Mouse (Mus musculus): Measurements from ENCODE around the gene Vip. TPM values are rescaled to one million over a fixed set of nuclear protein-coding genes. Genes with fewer than 3 reads are reported as not detected.

Vip gene
- polyA plus RNA-seq, 1 experiment from 2014 or later, result not detected

DNA sequence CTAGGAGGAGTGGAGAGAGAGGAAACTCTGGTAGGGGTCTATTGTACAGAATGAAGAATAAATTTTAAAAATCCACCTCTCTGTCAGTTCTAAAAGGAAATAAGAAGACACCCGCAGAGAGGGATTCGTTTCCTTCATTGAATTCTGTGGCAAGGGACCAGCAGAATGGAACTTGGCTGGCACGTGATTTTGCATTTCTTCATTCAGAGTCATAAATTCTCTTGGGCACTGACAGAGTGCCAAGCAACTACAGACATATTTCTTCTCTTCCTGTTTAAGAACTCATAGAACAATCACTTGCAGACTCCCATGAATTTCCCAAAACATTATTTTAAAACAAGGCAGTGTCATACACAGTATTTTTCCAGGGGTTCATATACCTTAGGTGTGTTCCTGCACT lies 30.1 kb upstream of the Vip start:
- H3K9ac ChIP-seq (ENCODE audit: low read length), result no peak overlapping the region
- no peak for ATAC-seq

DNA sequence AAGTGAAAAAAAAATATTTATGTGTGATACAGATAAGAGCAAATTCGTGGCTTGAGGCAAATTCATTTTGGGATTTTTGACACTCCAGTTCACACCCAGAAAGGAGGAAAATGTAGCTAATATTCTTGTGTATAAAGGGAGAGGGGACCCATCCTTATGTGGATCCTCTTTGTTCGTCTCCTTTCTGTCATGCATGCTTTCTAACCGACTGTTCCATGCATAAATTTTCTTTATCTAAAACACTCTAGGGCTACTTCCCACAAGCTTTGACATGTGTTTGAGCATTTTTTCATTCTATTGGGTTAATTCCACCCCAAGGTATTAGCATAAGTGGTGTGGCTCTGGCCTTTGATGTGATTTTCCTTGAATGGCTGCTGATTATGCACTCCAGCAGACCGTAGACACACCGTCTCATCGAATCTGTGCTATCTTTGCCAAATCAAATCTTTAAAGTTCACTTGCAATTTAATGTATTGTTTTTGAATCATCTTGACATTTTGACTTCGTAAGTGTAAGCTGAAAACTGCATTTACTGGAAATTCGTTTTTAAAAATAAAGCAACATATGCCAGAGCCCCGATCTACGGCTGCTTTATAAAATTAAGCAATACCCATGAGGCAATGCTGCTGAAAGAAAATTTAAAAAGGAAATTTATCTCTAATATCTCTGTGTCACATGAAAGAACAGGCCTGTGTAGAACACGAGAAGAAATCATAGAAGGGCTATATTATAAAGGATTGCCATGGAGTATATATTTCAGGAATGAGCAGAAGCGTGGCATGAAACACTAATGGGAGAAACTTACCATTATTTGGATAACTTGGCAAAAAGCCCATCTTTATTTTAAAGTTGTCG lies 23.6 kb upstream of the Vip start:
- WGBS, result 63% methylated on average over 13 of the region's 13 CpGs
- ATAC-seq (peak; percentile 71), DNase-seq (ENCODE audit: low spot score) (peak; percentile 27)
- no peak overlapping the region for H3K4me3 ChIP-seq (ENCODE audit: low read depth, low read length)
- no peak overlapping the region for H3K9ac ChIP-seq (ENCODE audit: low read length)
- no peak overlapping the region for H3K4me2 ChIP-seq (ENCODE audit: low read length)
- no peaks in the 10 kb centered on the region for H3K4me1 ChIP-seq (ENCODE audit: control insufficient read depth, insufficient read depth, low read length)
- H3K36me3 ChIP-seq (ENCODE audit: control insufficient read depth, insufficient read depth, low read length), result no peaks in the 10 kb centered on the region
- no peaks in the 10 kb centered on the region for H3K27me3 ChIP-seq (replicated peaks; ENCODE audit: control insufficient read depth, insufficient read depth, low read length)
- H3K9me3 ChIP-seq (replicated peaks; ENCODE audit: control insufficient read depth, low read length), result no peaks in the 10 kb centered on the region
- no peak overlapping the region for H3K27ac ChIP-seq (ENCODE audit: low read depth, low read length)

More for the DNA sequence above, 30.1 kb upstream of the Vip start:
- WGBS, result 87% methylated on average over 3 of the region's 3 CpGs
- no peaks in the 10 kb centered on the region for H3K9me3 ChIP-seq (replicated peaks; ENCODE audit: control insufficient read depth, low read length)
- no peaks in the 10 kb centered on the region for H3K36me3 ChIP-seq (ENCODE audit: control insufficient read depth, insufficient read depth, low read length)
- no peak overlapping the region for H3K4me2 ChIP-seq (ENCODE audit: low read length)
- no peaks in the 10 kb centered on the region for H3K4me1 ChIP-seq (ENCODE audit: control insufficient read depth, insufficient read depth, low read length)
- no peak overlapping the region for H3K4me3 ChIP-seq (ENCODE audit: low read depth, low read length)
- H3K27ac ChIP-seq (ENCODE audit: low read depth, low read length), result no peak overlapping the region
- DNase-seq (ENCODE audit: low spot score), result no peak
- no peaks in the 10 kb centered on the region for H3K27me3 ChIP-seq (replicated peaks; ENCODE audit: control insufficient read depth, insufficient read depth, low read length)

DNA sequence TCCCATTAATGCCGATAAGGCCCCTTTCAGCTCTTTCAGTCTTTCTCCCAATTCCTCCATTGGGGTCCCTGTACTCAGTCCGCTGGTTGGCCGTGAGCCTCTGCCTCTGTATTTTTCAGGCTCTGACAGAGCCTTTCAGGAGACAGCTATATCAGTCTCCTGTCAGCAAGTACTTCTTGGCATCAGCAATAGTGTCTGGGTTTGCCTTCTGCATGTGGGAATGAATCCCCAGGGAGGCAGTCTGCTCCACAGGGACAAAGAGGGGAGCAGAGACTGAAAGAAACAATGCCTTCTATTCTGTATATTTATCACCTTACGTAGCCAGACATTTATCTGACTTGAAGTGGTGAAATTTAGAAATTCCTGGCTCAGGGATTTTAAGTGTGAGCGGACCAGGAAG lies 12.8 kb upstream of the Vip start:
- WGBS, result 71% methylated on average over 5 of the region's 5 CpGs
- Histone ChIP-seq H3K9me3 (replicated peaks; ENCODE audit: control insufficient read depth, low read length) (no peaks in the 10 kb centered on the region), H3K36me3 (ENCODE audit: control insufficient read depth, insufficient read depth, low read length) (no peaks in the 10 kb centered on the region), H3K4me3 (ENCODE audit: low read depth, low read length) (no peak overlapping the region), H3K27ac (ENCODE audit: low read depth, low read length) (no peak overlapping the region), H3K9ac (ENCODE audit: low read length) (no peak overlapping the region), H3K4me2 (ENCODE audit: low read length) (no peak overlapping the region), H3K27me3 (replicated peaks; ENCODE audit: control insufficient read depth, insufficient read depth, low read length) (no peaks in the 10 kb centered on the region), H3K4me1 (ENCODE audit: control insufficient read depth, insufficient read depth, low read length) (no peaks in the 10 kb centered on the region)
- DNase-seq (ENCODE audit: low spot score), result no peak
- ATAC-seq, result no peak

DNA sequence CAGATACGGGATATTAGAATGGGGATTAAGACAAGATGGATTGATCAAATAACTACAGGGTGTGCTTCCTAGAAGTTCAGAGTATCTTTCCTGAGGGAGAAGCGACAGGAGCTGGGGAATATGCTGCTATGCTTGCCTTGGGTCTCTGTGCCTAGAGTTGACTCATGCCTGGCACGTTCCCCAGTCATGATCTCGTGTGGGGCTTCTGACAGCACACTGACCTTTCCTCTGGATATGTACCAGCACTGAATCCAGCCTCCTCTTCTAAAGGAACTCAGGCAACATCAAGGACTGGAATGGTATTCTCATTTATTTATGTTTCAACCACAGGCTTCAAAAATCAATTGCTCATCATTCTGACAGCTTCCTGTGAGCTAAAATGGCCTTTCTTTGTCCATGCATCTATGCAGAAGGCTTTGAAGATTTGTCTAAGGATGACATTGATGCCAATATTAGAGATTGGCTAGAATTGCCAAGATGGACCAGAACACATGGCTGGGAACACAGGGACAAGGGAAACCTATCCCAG lies 5.3 kb upstream of the Vip start:
- H3K4me2 ChIP-seq (ENCODE audit: low read length), result no peak overlapping the region
- no peaks in the 10 kb centered on the region for H3K4me1 ChIP-seq (ENCODE audit: control insufficient read depth, insufficient read depth, low read length)
- WGBS, result 87% methylated on average over 4 of the region's 4 CpGs
- no peaks in the 10 kb centered on the region for H3K36me3 ChIP-seq (ENCODE audit: control insufficient read depth, insufficient read depth, low read length)
- H3K9ac ChIP-seq (ENCODE audit: low read length), result no peak overlapping the region
- H3K4me3 ChIP-seq (ENCODE audit: low read depth, low read length), result no peak overlapping the region
- no peaks in the 10 kb centered on the region for H3K27me3 ChIP-seq (replicated peaks; ENCODE audit: control insufficient read depth, insufficient read depth, low read length)
- ATAC-seq, result no peak
- DNase-seq (ENCODE audit: low spot score), result no peak
- H3K27ac ChIP-seq (ENCODE audit: low read depth, low read length), result no peak overlapping the region
- H3K9me3 ChIP-seq (replicated peaks; ENCODE audit: control insufficient read depth, low read length), result no peaks in the 10 kb centered on the region

DNA sequence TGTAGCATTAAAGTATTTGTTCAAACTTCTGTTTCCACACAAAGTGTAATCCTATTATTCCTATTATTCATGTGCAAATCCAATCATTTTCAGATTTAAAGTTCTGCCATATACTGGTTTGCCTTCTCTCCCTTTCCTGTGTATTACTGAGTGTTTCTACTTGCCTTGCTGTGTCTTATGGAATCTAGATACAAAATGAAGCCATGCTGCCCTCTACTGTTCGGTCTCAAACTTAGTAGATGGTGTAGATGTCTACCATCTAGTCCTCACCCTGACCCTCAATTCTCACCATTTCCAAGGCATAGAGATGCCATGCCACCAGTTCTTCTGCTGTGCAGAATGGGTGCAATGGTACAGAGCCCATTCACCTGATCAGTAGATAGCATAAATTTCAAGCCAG lies 4.7 kb upstream of the Vip start:
- Histone ChIP-seq H3K9ac (ENCODE audit: low read length) (no peak overlapping the region), H3K4me2 (ENCODE audit: low read length) (no peak overlapping the region), H3K27ac (ENCODE audit: low read depth, low read length) (no peak overlapping the region), H3K4me1 (ENCODE audit: control insufficient read depth, insufficient read depth, low read length) (no peaks in the 10 kb centered on the region), H3K36me3 (ENCODE audit: control insufficient read depth, insufficient read depth, low read length) (no peaks in the 10 kb centered on the region), H3K4me3 (ENCODE audit: low read depth, low read length) (no peak overlapping the region), H3K9me3 (replicated peaks; ENCODE audit: control insufficient read depth, low read length) (no peaks in the 10 kb centered on the region), H3K27me3 (replicated peaks; ENCODE audit: control insufficient read depth, insufficient read depth, low read length) (no peaks in the 10 kb centered on the region)
- no peak for ATAC-seq
- whole genome bisulfite sequencing, result 39% methylated on average over 1 of the region's 1 CpGs
- DNase-seq (ENCODE audit: low spot score), result peak; percentile 53

DNA sequence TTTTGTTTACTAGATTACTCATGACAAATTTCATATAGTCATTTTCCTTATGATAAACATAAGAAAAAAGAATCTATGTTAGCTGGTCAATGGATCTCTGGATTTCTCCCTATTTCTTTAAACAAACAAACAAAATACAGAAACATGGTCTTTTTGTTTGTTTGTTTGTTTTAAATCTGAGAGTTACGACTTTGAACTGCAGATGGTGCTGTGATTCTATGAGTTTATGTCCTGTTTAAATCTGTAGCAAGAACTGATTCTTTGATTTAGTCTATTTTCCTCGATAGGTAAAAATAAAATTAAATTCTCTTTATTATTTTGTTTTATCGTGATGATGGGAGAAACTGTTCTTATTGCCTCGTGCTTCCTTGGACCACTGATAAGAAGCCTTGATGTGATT lies 1.7 kb upstream of the Vip start:
- Histone ChIP-seq H3K9me3 (replicated peaks; ENCODE audit: control insufficient read depth, low read length) (no peaks in the 10 kb centered on the region), H3K27me3 (replicated peaks; ENCODE audit: control insufficient read depth, insufficient read depth, low read length) (no peaks in the 10 kb centered on the region), H3K4me1 (ENCODE audit: control insufficient read depth, insufficient read depth, low read length) (no peaks in the 10 kb centered on the region), H3K27ac (ENCODE audit: low read depth, low read length) (no peak overlapping the region), H3K9ac (ENCODE audit: low read length) (no peak overlapping the region), H3K36me3 (ENCODE audit: control insufficient read depth, insufficient read depth, low read length) (no peaks in the 10 kb centered on the region), H3K4me3 (ENCODE audit: low read depth, low read length) (no peak overlapping the region), H3K4me2 (ENCODE audit: low read length) (no peak overlapping the region)
- ATAC-seq (no peak), DNase-seq (ENCODE audit: low spot score) (no peak)
- 84% methylated on average over 4 of the region's 4 CpGs for WGBS

DNA sequence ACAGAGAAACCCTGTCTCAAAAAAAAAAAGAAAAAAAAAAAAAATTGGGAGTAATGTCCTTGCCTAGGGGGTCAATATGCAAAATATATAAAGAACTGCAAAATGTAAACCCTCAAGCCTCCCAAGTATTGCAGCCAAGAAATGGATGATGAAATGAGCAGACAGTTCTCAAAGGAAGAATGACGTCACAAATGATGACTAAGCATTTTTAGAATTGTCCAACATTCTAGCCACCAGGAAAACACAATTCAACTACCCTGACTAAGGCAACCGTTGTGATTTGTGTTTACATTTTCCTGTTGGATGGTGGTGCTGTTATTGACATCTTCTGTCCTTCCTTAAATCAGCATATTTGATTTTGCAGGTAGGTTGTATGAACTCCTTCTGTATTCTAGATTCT lies 42.3 kb downstream of the Vip start:
- 76% methylated on average over 2 of the region's 2 CpGs for WGBS
- no peak for DNase-seq (ENCODE audit: low spot score)
- no peak overlapping the region for H3K27ac ChIP-seq (ENCODE audit: low read depth, low read length)
- H3K9me3 ChIP-seq (replicated peaks; ENCODE audit: control insufficient read depth, low read length), result no peaks in the 10 kb centered on the region
- no peak overlapping the region for H3K4me2 ChIP-seq (ENCODE audit: low read length)
- H3K36me3 ChIP-seq (ENCODE audit: control insufficient read depth, insufficient read depth, low read length), result no peaks in the 10 kb centered on the region
- H3K4me1 ChIP-seq (ENCODE audit: control insufficient read depth, insufficient read depth, low read length), result no peaks in the 10 kb centered on the region
- ATAC-seq, result no peak
- no peak overlapping the region for H3K4me3 ChIP-seq (ENCODE audit: low read depth, low read length)
- H3K9ac ChIP-seq (ENCODE audit: low read length), result no peak overlapping the region
- H3K27me3 ChIP-seq (replicated peaks; ENCODE audit: control insufficient read depth, insufficient read depth, low read length), result no peaks in the 10 kb centered on the region

DNA sequence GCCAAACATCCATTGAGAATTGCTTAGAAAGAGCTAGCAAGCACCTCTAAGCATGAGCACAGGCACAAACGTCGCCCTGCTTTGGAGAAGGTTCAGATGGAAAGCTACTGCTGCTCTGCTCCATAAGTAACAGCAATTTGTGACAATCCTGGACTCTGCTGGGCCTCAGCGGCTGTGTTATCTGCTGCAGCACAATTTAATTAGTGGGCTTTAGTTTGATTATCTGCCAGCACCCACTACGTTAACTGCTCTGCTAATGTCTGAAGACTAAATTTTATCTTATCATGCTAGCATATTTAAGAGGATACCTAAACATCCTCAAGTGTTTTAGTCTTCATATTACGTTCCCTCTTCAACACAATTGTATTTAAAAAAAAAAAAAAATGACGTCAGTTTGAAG lies 46.6 kb downstream of the Vip start:
- no peaks in the 10 kb centered on the region for H3K36me3 ChIP-seq (ENCODE audit: control insufficient read depth, insufficient read depth, low read length)
- no peak overlapping the region for H3K4me2 ChIP-seq (ENCODE audit: low read length)
- no peak for DNase-seq (ENCODE audit: low spot score)

DNA sequence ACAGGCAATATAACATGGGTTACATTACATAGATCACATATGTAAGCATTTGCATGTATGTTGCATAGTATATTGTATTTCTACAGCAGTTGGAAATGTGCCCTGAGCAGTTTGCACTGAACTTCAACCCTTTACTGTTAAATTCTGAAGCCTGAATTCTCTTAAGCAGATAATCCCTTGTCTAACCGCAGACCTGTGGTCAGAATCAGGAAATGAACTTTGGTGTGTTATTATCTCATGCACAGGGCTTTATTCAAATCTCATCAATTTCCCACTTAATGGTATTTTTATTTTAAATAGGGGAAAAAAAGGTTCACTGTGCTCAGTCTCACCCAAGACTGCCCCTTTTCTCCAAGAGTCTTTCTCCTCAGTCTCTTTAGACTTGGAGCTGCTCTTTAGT lies 55.3 kb downstream of the Vip start:
- Histone ChIP-seq H3K27ac (ENCODE audit: low read depth, low read length) (no peak overlapping the region), H3K27me3 (replicated peaks; ENCODE audit: control insufficient read depth, insufficient read depth, low read length) (no peaks in the 10 kb centered on the region), H3K4me1 (ENCODE audit: control insufficient read depth, insufficient read depth, low read length) (no peaks in the 10 kb centered on the region), H3K4me2 (ENCODE audit: low read length) (no peak overlapping the region), H3K9me3 (replicated peaks; ENCODE audit: control insufficient read depth, low read length) (no peaks in the 10 kb centered on the region), H3K9ac (ENCODE audit: low read length) (no peak overlapping the region), H3K36me3 (ENCODE audit: control insufficient read depth, insufficient read depth, low read length) (no peaks in the 10 kb centered on the region), H3K4me3 (ENCODE audit: low read depth, low read length) (no peak overlapping the region)
- no peak for ATAC-seq
- WGBS, result 61% methylated on average over 1 of the region's 1 CpGs
- no peak for DNase-seq (ENCODE audit: low spot score)

More for the DNA sequence above, 46.6 kb downstream of the Vip start:
- 77% methylated on average over 6 of the region's 6 CpGs for WGBS
- no peaks in the 10 kb centered on the region for H3K27me3 ChIP-seq (replicated peaks; ENCODE audit: control insufficient read depth, insufficient read depth, low read length)
- ATAC-seq, result no peak
- H3K4me3 ChIP-seq (ENCODE audit: low read depth, low read length), result no peak overlapping the region
- no peak overlapping the region for H3K27ac ChIP-seq (ENCODE audit: low read depth, low read length)
- H3K9ac ChIP-seq (ENCODE audit: low read length), result no peak overlapping the region
- no peaks in the 10 kb centered on the region for H3K9me3 ChIP-seq (replicated peaks; ENCODE audit: control insufficient read depth, low read length)
- H3K4me1 ChIP-seq (ENCODE audit: control insufficient read depth, insufficient read depth, low read length), result no peaks in the 10 kb centered on the region
